Mouse (Mus musculus) lung, embryonic 15.5 days (tissue): ENCODE results near the gene Clgn. TPM values are rescaled to one million over a fixed set of nuclear protein-coding genes. Genes with fewer than 3 reads are reported as not detected.

Source experiments
- ATAC-seq: fragments of 200-750 bp; cut with Nextera tagmentation; 2 replicates; pipeline ENCODE4 v1.8.0; 2017; ENCODE audit warnings: moderate number of reproducible peaks, borderline replicate concordance; ENCODE audit not compliant: low FRiP score, low TSS enrichment; ENCODE audit errors: extremely low read depth
- H3K27ac ChIP-seq: fragments of 300-500 bp; sonication (generic); 2 replicates; pipeline ENCODE4 v1.5.1; 2015; ENCODE audit warnings: moderate library complexity, mild to moderate bottlenecking, inconsistent platforms
- H3K27me3 ChIP-seq: fragments of 300-500 bp; sonication (generic); 2 replicates; pipeline ENCODE4 v1.6.1; 2015; ENCODE audit warnings: inconsistent platforms
- H3K36me3 ChIP-seq: fragments of 300-500 bp; sonication (generic); 2 replicates; pipeline ENCODE4 v1.6.1; 2015; ENCODE audit warnings: inconsistent platforms
- H3K4me1 ChIP-seq: fragments of 300-500 bp; sonication (generic); 2 replicates; pipeline ENCODE4 v1.6.1; 2015; ENCODE audit warnings: inconsistent platforms
- H3K4me2 ChIP-seq: fragments of 300-500 bp; sonication (generic); 2 replicates; pipeline ENCODE4 v1.6.1; 2015; ENCODE audit warnings: inconsistent platforms, mild to moderate bottlenecking, moderate library complexity
- H3K4me3 ChIP-seq: fragments of 300-500 bp; sonication (generic); 2 replicates; pipeline ENCODE4 v1.5.1; 2015; ENCODE audit warnings: mild to moderate bottlenecking, inconsistent platforms
- H3K9ac ChIP-seq: fragments of 300-500 bp; sonication (generic); 2 replicates; pipeline ENCODE4 v1.6.1; 2015; ENCODE audit warnings: inconsistent platforms
- H3K9me3 ChIP-seq: fragments of 300-500 bp; sonication (generic); 2 replicates; pipeline ENCODE4 v1.6.1; 2016; ENCODE audit warnings: inconsistent platforms
- WGBS: fragments of 180-500 bp; shearing (Covaris S2); methylation state at CpG from one replicate; pipeline ENCODE4 v1.1.7; 2015; 5-methylcytosine and 5-hydroxymethylcytosine counted together
- polyA plus RNA-seq: library from polyadenylated mRNA; unstranded; fragments of >200 nt; fragmentation: Nextera tagmentation; extraction: Ambion mirVana; gene quantifications from 2 replicates; pipeline ENCODE4 v1.2.1, GENCODE M21; 2015

Clgn gene
- polyA plus RNA-seq, 1 experiment from 2014 or later: 0.19 TPM

DNA sequence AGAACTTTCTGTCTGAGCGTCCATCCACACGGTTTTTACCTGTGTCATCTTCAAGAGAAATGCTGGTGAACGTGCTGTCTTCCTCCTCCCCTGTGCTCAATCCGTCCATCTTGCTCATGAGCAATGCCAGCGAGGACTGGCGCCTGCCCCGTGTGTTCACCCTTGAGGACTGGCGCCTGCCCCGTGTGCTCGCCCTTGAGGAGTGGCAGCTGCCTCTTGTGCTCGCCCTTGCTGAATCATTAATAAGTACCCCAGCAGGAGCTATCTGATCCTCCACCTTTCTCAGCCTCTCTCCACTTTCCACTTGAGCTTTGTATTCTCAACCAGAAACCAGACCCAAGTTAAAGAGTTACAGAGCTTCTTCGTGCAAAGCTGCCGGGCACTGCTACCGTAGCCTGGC is 68.6 kb downstream of the Clgn start, which contains the start of gene Scoc:
Scoc (minus strand) TSS at position 170 of the 400 bp plus-strand sequence.
- no peaks in the 10 kb centered on the region for H3K9me3 ChIP-seq
- no peaks in the 10 kb centered on the region; the same call in 1 of the 2 replicates for H3K4me1 ChIP-seq
- H3K4me2 ChIP-seq: peak within 1 kb of the TSS; percentile 34
- H3K4me3 ChIP-seq: no peak within 1 kb of the TSS
- WGBS: 50% methylated on average over 14 of the region's 14 CpGs
- H3K9ac ChIP-seq: no peak within 1 kb of the TSS
- H3K27me3 ChIP-seq: no peaks in the 10 kb centered on the region
- no peaks in the 10 kb centered on the region for H3K36me3 ChIP-seq
- H3K27ac ChIP-seq: peak within 1 kb of the TSS; percentile 29
- ATAC-seq: peak; percentile 83; the same call in 1 of the 2 replicates

DNA sequence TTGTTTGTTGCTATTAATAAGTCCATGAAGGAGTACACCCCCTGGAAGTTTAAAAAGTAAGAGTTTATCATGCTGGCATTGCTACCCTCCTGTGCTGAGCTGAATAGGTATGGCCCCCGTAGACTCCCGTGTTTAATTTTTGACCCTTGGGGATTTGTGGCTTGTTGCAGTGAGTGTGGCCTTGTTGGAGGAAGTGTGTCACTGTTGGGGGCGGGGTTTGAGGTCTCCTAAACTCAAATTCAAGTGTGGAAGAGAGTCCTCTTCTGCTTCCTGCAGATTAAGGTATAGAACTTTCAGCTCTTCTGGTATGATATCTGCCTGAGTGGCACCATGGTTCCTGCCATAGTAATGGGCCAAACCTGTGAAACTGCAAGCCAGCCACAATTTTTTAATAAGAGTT is 69.9 kb downstream of the Clgn start:
- Histone ChIP-seq H3K4me3 (no peak overlapping the region), H3K27me3 (no peaks in the 10 kb centered on the region), H3K36me3 (no peaks in the 10 kb centered on the region), H3K27ac (no peak overlapping the region), H3K9me3 (no peaks in the 10 kb centered on the region), H3K4me1 (no peaks in the 10 kb centered on the region; the same call in 1 of the 2 replicates), H3K9ac (no peak overlapping the region), H3K4me2 (no peak overlapping the region)
- 72% methylated on average over 3 of the region's 3 CpGs for WGBS
- ATAC-seq: no peak

Other genes starting within 250 kb of the Clgn start
- gene Tbc1d9, start 224.5 kb upstream of the Clgn start, polyA plus RNA-seq: 1.7 and 2.0 TPM in 2 replicates
- gene Gm10645, start 223.7 kb upstream of the Clgn start, polyA plus RNA-seq: 1.2 and 1.4 TPM in 2 replicates
- gene Ucp1, start 99.5 kb upstream of the Clgn start, polyA plus RNA-seq: not detected in 2 replicates
- gene Elmod2, start 57.4 kb upstream of the Clgn start, polyA plus RNA-seq: 14.5 and 15.3 TPM in 2 replicates
- not detected in 2 replicates for gene Mgat4d, start 41.4 kb upstream of the Clgn start, polyA plus RNA-seq
- gene Scoc, start 68.5 kb downstream of the Clgn start, polyA plus RNA-seq: 110 and 121 TPM in 2 replicates
- not detected in 2 replicates for gene Olfr370, start 145.9 kb downstream of the Clgn start, polyA plus RNA-seq
- gene Ndufb7, start 176.8 kb downstream of the Clgn start, polyA plus RNA-seq: 316 and 363 TPM in 2 replicates
- 533 and 536 TPM in 2 replicates for gene Tecr, start 218.1 kb downstream of the Clgn start, polyA plus RNA-seq
- gene Dnajb1, start 218.3 kb downstream of the Clgn start, polyA plus RNA-seq: 63.8 and 67.4 TPM in 2 replicates